Mouse (Mus musculus): ENCODE data around the gene Reep6. TPM values are rescaled to one million over a fixed set of nuclear protein-coding genes. Genes with fewer than 3 reads are reported as not detected.
A peak's percentile ranks its signal among the peaks of the same experiment; 100 is the strongest.

Reep6 gene
- polyA plus RNA-seq, 1 experiment from 2014 or later = 7.3 TPM

GRCm38 (mm10) chr10:80357994-80358639 lies 28.4 kb downstream of the Reep6 start:
- Histone ChIP-seq H3K9me3 (replicated peaks; ENCODE audit: control insufficient read depth, low read length) (no peaks in the 10 kb centered on the region), H3K27me3 (ENCODE audit: control insufficient read depth, insufficient read depth, low read length) (peaks cover 77% of the 10 kb centered on the region), H3K4me3 (ENCODE audit: low read depth, low read length) (no peak overlapping the region), H3K4me2 (peak overlapping the region; percentile 4; the same call in 1 of the 2 replicates), H3K36me3 (ENCODE audit: control insufficient read depth, insufficient read depth, low read length) (no peaks in the 10 kb centered on the region), H3K9ac (ENCODE audit: low read depth, low read length) (no peak overlapping the region), H3K4me1 (ENCODE audit: control insufficient read depth, insufficient read depth, low read length) (peaks cover 9% of the 10 kb centered on the region), H3K27ac (ENCODE audit: low read depth, low read length) (no peak overlapping the region)
- 9% methylated on average over 25 of the region's 31 CpGs for WGBS (ENCODE audit: insufficient replicate concordance)
- no peak for ATAC-seq (replicated peaks; ENCODE audit: insufficient number of reproducible peaks, low FRiP score, low TSS enrichment)

- H3K9ac ChIP-seq (ENCODE audit: low read depth, low read length) = no peak overlapping the region
- H3K27me3 ChIP-seq (ENCODE audit: control insufficient read depth, insufficient read depth, low read length) = peaks cover 44% of the 10 kb centered on the region
- no peak overlapping the region for H3K4me2 ChIP-seq
- no peak overlapping the region for H3K4me3 ChIP-seq (ENCODE audit: low read depth, low read length)
- no peaks in the 10 kb centered on the region for H3K9me3 ChIP-seq (replicated peaks; ENCODE audit: control insufficient read depth, low read length)
- WGBS (ENCODE audit: insufficient replicate concordance) = 52% methylated on average over 6 of the region's 6 CpGs
- no peaks in the 10 kb centered on the region for H3K4me1 ChIP-seq (ENCODE audit: control insufficient read depth, insufficient read depth, low read length)
- H3K27ac ChIP-seq (ENCODE audit: low read depth, low read length) = no peak overlapping the region
- ATAC-seq (replicated peaks; ENCODE audit: insufficient number of reproducible peaks, low FRiP score, low TSS enrichment) = no peak
- H3K36me3 ChIP-seq (ENCODE audit: control insufficient read depth, insufficient read depth, low read length) = no peaks in the 10 kb centered on the region
Measured at GRCm38 (mm10) chr10:80363734-80364133, 34.0 kb downstream of the Reep6 start.

GRCm38 (mm10) chr10:80365736-80366135 lies 36.0 kb downstream of the Reep6 start:
- Histone ChIP-seq H3K4me1 (ENCODE audit: control insufficient read depth, insufficient read depth, low read length) (no peaks in the 10 kb centered on the region), H3K27me3 (ENCODE audit: control insufficient read depth, insufficient read depth, low read length) (peaks cover 24% of the 10 kb centered on the region), H3K36me3 (ENCODE audit: control insufficient read depth, insufficient read depth, low read length) (no peaks in the 10 kb centered on the region), H3K27ac (ENCODE audit: low read depth, low read length) (no peak overlapping the region), H3K9ac (ENCODE audit: low read depth, low read length) (no peak overlapping the region), H3K4me3 (ENCODE audit: low read depth, low read length) (no peak overlapping the region), H3K9me3 (replicated peaks; ENCODE audit: control insufficient read depth, low read length) (no peaks in the 10 kb centered on the region), H3K4me2 (no peak overlapping the region)
- no peak for ATAC-seq (replicated peaks; ENCODE audit: insufficient number of reproducible peaks, low FRiP score, low TSS enrichment)
- WGBS (ENCODE audit: insufficient replicate concordance) = 65% methylated on average over 6 of the region's 6 CpGs

- H3K36me3 ChIP-seq (ENCODE audit: control insufficient read depth, insufficient read depth, low read length) = no peaks in the 10 kb centered on the region
- no peak overlapping the region for H3K4me3 ChIP-seq (ENCODE audit: low read depth, low read length)
- no peaks in the 10 kb centered on the region for H3K4me1 ChIP-seq (ENCODE audit: control insufficient read depth, insufficient read depth, low read length)
- H3K9ac ChIP-seq (ENCODE audit: low read depth, low read length) = no peak overlapping the region
- no peaks in the 10 kb centered on the region for H3K9me3 ChIP-seq (replicated peaks; ENCODE audit: control insufficient read depth, low read length)
- WGBS (ENCODE audit: insufficient replicate concordance) = 51% methylated on average over 5 of the region's 5 CpGs
- no peak overlapping the region for H3K27ac ChIP-seq (ENCODE audit: low read depth, low read length)
- H3K4me2 ChIP-seq = no peak overlapping the region
- no peak for ATAC-seq (replicated peaks; ENCODE audit: insufficient number of reproducible peaks, low FRiP score, low TSS enrichment)
- H3K27me3 ChIP-seq (ENCODE audit: control insufficient read depth, insufficient read depth, low read length) = peaks cover 25% of the 10 kb centered on the region
Measured at GRCm38 (mm10) chr10:80367954-80368353, 38.2 kb downstream of the Reep6 start.

- H3K27me3 ChIP-seq (ENCODE audit: control insufficient read depth, insufficient read depth, low read length) = peaks cover 25% of the 10 kb centered on the region
- 86% methylated on average over 6 of the region's 6 CpGs for WGBS (ENCODE audit: insufficient replicate concordance)
Measured at GRCm38 (mm10) chr10:80368392-80368791, 38.6 kb downstream of the Reep6 start.

GRCm38 (mm10) chr10:80369995-80370747 lies 40.4 kb downstream of the Reep6 start:
- no peak overlapping the region for H3K4me2 ChIP-seq
- peaks cover 11% of the 10 kb centered on the region for H3K27me3 ChIP-seq (ENCODE audit: control insufficient read depth, insufficient read depth, low read length)
- H3K9ac ChIP-seq (ENCODE audit: low read depth, low read length) = no peak overlapping the region
- no peak overlapping the region for H3K4me3 ChIP-seq (ENCODE audit: low read depth, low read length)
- no peaks in the 10 kb centered on the region for H3K36me3 ChIP-seq (ENCODE audit: control insufficient read depth, insufficient read depth, low read length)
- no peak overlapping the region for H3K27ac ChIP-seq (ENCODE audit: low read depth, low read length)
- WGBS (ENCODE audit: insufficient replicate concordance) = 74% methylated on average over 21 of the region's 21 CpGs
- ATAC-seq (replicated peaks; ENCODE audit: insufficient number of reproducible peaks, low FRiP score, low TSS enrichment) = no peak
- no peaks in the 10 kb centered on the region for H3K4me1 ChIP-seq (ENCODE audit: control insufficient read depth, insufficient read depth, low read length)
- H3K9me3 ChIP-seq (replicated peaks; ENCODE audit: control insufficient read depth, low read length) = no peaks in the 10 kb centered on the region

More at GRCm38 (mm10) chr10:80368392-80368791, 38.6 kb downstream of the Reep6 start:
- Histone ChIP-seq H3K27ac (ENCODE audit: low read depth, low read length) (no peak overlapping the region), H3K9me3 (replicated peaks; ENCODE audit: control insufficient read depth, low read length) (no peaks in the 10 kb centered on the region), H3K36me3 (ENCODE audit: control insufficient read depth, insufficient read depth, low read length) (no peaks in the 10 kb centered on the region), H3K4me2 (no peak overlapping the region), H3K9ac (ENCODE audit: low read depth, low read length) (no peak overlapping the region), H3K4me1 (ENCODE audit: control insufficient read depth, insufficient read depth, low read length) (no peaks in the 10 kb centered on the region), H3K4me3 (ENCODE audit: low read depth, low read length) (no peak overlapping the region)
- ATAC-seq (replicated peaks; ENCODE audit: insufficient number of reproducible peaks, low FRiP score, low TSS enrichment) = no peak

- H3K27me3 ChIP-seq (ENCODE audit: control insufficient read depth, insufficient read depth, low read length) = peaks cover 11% of the 10 kb centered on the region
- H3K4me2 ChIP-seq = peak overlapping the region; percentile 44
- H3K4me3 ChIP-seq (ENCODE audit: low read depth, low read length) = 0 out of 2 replicates have a peak overlapping the region, but pooled peaks have one; percentile 16
- H3K27ac ChIP-seq (ENCODE audit: low read depth, low read length) = no peak overlapping the region
- H3K9me3 ChIP-seq (replicated peaks; ENCODE audit: control insufficient read depth, low read length) = no peaks in the 10 kb centered on the region
- H3K36me3 ChIP-seq (ENCODE audit: control insufficient read depth, insufficient read depth, low read length) = no peaks in the 10 kb centered on the region
- H3K9ac ChIP-seq (ENCODE audit: low read depth, low read length) = no peak overlapping the region
- 5% methylated on average over 12 of the region's 12 CpGs for WGBS (ENCODE audit: insufficient replicate concordance)
- H3K4me1 ChIP-seq (ENCODE audit: control insufficient read depth, insufficient read depth, low read length) = no peaks in the 10 kb centered on the region
- ATAC-seq (replicated peaks; ENCODE audit: insufficient number of reproducible peaks, low FRiP score, low TSS enrichment) = no peak
Measured at GRCm38 (mm10) chr10:80371411-80371966, 41.7 kb downstream of the Reep6 start.

- Histone ChIP-seq H3K36me3 (ENCODE audit: control insufficient read depth, insufficient read depth, low read length) (no peaks in the 10 kb centered on the region), H3K4me2 (peak overlapping the region; percentile 44), H3K4me3 (ENCODE audit: low read depth, low read length) (no peak overlapping the region), H3K27me3 (ENCODE audit: control insufficient read depth, insufficient read depth, low read length) (peaks cover 11% of the 10 kb centered on the region), H3K27ac (ENCODE audit: low read depth, low read length) (no peak overlapping the region), H3K4me1 (ENCODE audit: control insufficient read depth, insufficient read depth, low read length) (no peaks in the 10 kb centered on the region), H3K9me3 (replicated peaks; ENCODE audit: control insufficient read depth, low read length) (no peaks in the 10 kb centered on the region), H3K9ac (ENCODE audit: low read depth, low read length) (no peak overlapping the region)
- ATAC-seq (replicated peaks; ENCODE audit: insufficient number of reproducible peaks, low FRiP score, low TSS enrichment) = no peak
- WGBS (ENCODE audit: insufficient replicate concordance) = 49% methylated on average over 9 of the region's 9 CpGs
Measured at GRCm38 (mm10) chr10:80371983-80372382, 42.2 kb downstream of the Reep6 start.

Data from heart, embryonic 11.5 days (tissue).